Mouse (Mus musculus) skeletal muscle tissue, adult 2 months (tissue): ENCODE measurements around the gene Olfr167.
"Not testable (repeated sequence)": the region's sequence is repeated elsewhere in the genome, so short reads cannot be mapped to it uniquely, and the experiment has no call there.

Source experiments
- DNase-seq: peaks from one replicate; pipeline ENCODE4 v3.0.0-alpha.2; 2012; ENCODE audit warnings: low read depth, low spot score

The Olfr167 gene

DNA sequence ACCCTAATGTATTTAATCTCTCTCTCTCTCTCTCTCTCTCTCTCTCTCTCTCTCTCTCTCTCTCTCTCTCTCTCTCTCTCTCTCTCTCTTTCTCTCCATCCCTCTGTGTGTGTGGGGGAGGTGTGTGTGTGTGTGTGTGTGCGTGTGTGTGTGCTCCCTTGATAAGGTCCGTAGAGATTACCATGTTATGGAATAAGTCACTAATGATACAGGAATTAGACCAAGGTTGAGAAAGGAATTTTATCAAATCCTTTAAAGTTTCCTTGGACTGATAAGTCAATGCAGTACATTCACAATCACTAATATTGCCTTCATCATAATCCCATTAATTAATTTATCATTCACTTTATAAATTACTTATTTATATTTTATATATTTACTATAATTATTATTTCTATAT, at the start of gene Olfr167:
TSS of gene Olfr167 (minus strand) at position 101 of the 400 bp plus-strand sequence.
- no peak for DNase-seq

- DNase-seq: not testable (repeated sequence)
Observed at GRCm38 (mm10) chr16:19571709-19572108, 49.6 kb upstream of the Olfr167 start, which contains the start of gene Olfr169. Olfr169 (minus strand) TSS chr16:19571809.

DNA sequence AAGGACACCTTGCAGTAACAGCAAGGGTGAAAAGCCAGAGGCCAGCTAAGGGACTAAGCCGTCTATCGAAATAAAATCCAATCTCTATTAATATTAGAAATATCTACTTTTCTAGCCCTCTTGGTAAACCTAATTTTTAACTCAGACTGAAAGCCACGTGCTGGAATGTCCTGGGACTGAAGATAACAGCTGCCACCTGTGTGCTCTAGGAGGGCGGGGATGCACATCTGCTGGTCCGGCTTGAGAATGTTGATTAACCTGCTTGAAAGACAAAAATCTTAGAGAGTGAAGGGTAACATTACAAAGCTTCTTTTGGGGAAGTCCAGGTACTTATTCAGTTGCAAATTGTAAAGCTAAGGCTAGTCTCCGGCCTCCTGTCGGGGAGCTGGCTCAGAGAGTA, 31.4 kb upstream of the Olfr167 start:
- not testable (repeated sequence) for DNase-seq

DNA sequence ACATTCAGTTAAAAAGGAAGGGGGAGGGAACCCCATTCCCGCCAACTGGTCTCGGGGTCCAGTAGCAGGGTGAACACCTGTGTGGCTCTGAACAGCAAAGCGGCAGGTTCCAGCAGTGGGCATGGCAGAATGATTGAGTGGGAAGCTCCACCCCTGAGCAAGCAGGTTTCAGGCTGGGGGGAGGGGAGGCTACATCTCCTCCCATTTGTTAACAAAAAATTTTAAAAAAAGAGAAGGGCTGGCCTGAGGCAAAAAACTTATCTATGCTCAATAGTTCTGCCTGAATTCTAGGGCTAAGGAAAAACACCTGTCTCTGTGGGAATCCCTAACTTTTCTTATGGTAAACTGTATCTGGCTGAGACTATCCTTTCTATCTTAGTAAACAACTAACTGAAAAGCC, 30.2 kb upstream of the Olfr167 start:
- not testable (repeated sequence) for DNase-seq

DNA sequence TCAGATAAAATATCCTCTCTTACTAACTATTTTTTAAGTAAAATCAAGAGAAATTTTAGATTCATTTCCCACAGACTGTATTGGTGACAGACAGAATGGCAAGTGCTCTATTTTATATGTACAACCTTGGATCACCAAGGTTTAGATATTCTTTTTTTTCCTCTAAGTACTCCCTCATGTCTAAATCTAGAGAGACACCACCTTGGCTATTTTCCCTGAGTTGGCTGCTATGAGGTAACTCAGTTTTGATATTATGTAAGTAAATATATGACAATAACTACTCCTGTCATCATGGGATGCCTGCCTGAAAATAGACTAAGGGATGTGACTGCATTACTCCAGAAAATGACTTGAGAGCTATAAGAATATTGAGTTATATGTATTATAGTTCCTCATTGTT, 13.4 kb upstream of the Olfr167 start, which contains the start of gene Olfr168:
TSS of gene Olfr168 (minus strand) at position 101 of the 400 bp plus-strand sequence.
- DNase-seq: no peak

DNA sequence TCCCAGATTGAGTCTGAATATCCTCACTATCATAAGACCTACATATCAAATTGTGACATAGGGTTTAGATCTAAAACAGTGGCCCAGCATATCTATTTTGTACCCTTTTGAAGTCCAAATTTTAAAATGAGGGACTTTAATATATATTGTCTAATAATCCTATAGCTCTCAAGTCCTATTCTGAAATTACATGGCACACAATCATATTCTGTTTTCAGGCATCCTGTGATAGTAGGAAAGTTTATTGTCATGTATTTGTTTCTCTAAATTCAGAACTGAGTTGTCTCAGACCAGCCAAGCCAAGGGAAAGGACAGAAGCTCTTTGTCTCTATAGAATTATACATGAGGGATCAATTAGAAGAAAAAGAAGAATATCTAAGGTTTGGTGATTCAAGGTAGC, 38.7 kb downstream of the Olfr167 start, which contains the start of gene Olfr166:
TSS of gene Olfr166 (plus strand) at position 301 of the 400 bp plus-strand sequence.
- no peak for DNase-seq

DNA sequence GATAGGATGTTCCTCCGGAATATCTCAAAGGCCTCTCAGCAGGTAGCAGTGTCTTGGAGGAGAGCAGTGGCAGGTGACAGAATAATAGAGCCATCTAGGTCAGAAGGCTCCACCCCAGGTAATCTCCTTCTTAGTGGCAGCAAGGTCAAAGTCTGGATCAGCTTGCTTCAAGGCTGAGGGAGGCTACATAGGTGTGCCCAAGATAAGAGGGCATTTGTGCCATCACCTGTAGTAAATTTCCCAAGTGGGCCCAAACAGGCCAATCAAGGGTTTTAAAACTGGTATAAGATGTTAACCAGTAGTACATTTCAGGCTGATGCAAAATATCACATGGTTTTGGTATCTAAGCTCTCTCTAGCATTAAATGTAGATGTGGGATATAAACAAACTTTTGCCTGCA, 57.7 kb downstream of the Olfr167 start:
- no peak for DNase-seq
